Mouse (Mus musculus) right cerebral cortex, postnatal 4 days (tissue): ENCODE results near the gene Tubb3.
"Not testable (repeated sequence)": the region's sequence is repeated elsewhere in the genome, so short reads cannot be mapped to it uniquely, and the experiment has no call there.

ENCODE experiments used
- DNase-seq: peaks from one replicate; pipeline ENCODE4 v3.0.0-alpha.2; 2022

Gene Tubb3

GRCm38 (mm10) chr8:123433241-123433974 lies 22.2 kb downstream of the Tubb3 start:
- not testable (repeated sequence) for DNase-seq

GRCm38 (mm10) chr8:123441788-123442187 lies 30.6 kb downstream of the Tubb3 start:
- no peak for DNase-seq

GRCm38 (mm10) chr8:123442351-123442750 lies 31.1 kb downstream of the Tubb3 start:
- DNase-seq = no peak

GRCm38 (mm10) chr8:123442871-123443575 lies 31.8 kb downstream of the Tubb3 start:
- peak; percentile 93 for DNase-seq

- DNase-seq = no peak
Measured at GRCm38 (mm10) chr8:123443576-123443921, 32.3 kb downstream of the Tubb3 start.

- DNase-seq = no peak
Measured at GRCm38 (mm10) chr8:123444131-123444530, 32.9 kb downstream of the Tubb3 start.

GRCm38 (mm10) chr8:123445981-123446380 lies 34.8 kb downstream of the Tubb3 start:
- no peak for DNase-seq

- no peak for DNase-seq
Measured at GRCm38 (mm10) chr8:123446799-123447198, 35.6 kb downstream of the Tubb3 start.

GRCm38 (mm10) chr8:123450783-123451182 lies 39.6 kb downstream of the Tubb3 start:
- DNase-seq = no peak

GRCm38 (mm10) chr8:123451747-123452146 lies 40.5 kb downstream of the Tubb3 start:
- not testable (repeated sequence) for DNase-seq

GRCm38 (mm10) chr8:123452149-123452548 lies 40.9 kb downstream of the Tubb3 start:
- DNase-seq = no peak

GRCm38 (mm10) chr8:123453291-123453690 lies 42.1 kb downstream of the Tubb3 start:
- no peak for DNase-seq

GRCm38 (mm10) chr8:123453951-123454350 lies 42.7 kb downstream of the Tubb3 start:
- no peak for DNase-seq

- DNase-seq = no peak
Measured at GRCm38 (mm10) chr8:123454559-123454958, 43.3 kb downstream of the Tubb3 start.

GRCm38 (mm10) chr8:123463651-123464050 lies 52.4 kb downstream of the Tubb3 start:
- no peak for DNase-seq

GRCm38 (mm10) chr8:123467476-123467875 lies 56.3 kb downstream of the Tubb3 start:
- DNase-seq = no peak
